In the genomic region with DNA sequence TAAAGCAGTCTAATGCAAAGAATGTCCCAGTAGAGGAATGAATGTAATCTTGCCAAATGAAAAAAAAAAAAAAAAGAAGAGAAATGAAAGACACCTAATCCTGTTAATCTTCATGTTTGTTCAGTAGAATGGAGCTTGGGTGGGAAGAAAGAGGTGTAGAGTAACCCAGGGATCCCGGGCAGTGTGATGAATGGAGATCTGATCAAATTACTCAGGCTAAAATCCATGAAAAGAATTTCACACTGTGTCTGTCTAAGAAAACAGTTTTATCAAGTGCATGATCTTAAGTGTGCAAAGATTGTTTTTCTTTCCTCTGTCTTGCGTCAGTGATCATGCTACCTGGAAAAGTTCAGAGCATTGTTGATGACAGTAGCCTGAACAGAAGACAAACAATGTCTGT, we compare ENCODE assay signal across 14 mouse cellular contexts.
"Had no signal": no experiment of that assay in that cellular context is flagged by ENCODE, and none has a peak within 500 bp of the region (broad histone marks: within the 10 kb centered on the region; RNA-seq: fewer than 3 reads in every experiment).

No protein-coding gene starts in this region.

- DNase-seq: kidney, adult 2 months; kidney, postnatal 25 days; layer of hippocampus, postnatal 36 days; liver, embryonic 13.5 days; lung, adult 2 months; lung, postnatal 14 days; lung, postnatal 4 days; midbrain, embryonic 14.5 days; thymus, adult 2 months; thymus, postnatal 14 days; thymus, postnatal 4 days had no signal

- H3K9ac ChIP-seq: liver, embryonic 13.5 days had no signal

- H3K4me3 ChIP-seq: left cerebral cortex, adult 2 months; liver, embryonic 13.5 days had no signal

- H3K4me2 ChIP-seq: liver, embryonic 13.5 days; midbrain, embryonic 11.5 days had no signal

- H3K27me3 ChIP-seq: liver, embryonic 13.5 days had no signal

- H3K27ac ChIP-seq: left cerebral cortex, adult 2 months; liver, embryonic 13.5 days; stomach, postnatal 0 days had no signal

- H3K4me1 ChIP-seq: liver, embryonic 13.5 days had no signal

- H3K9me3 ChIP-seq: liver, embryonic 13.5 days had no signal

- H3K36me3 ChIP-seq: liver, embryonic 13.5 days had no signal
